Mouse (Mus musculus) hindlimb bud, embryonic 11.5 days (tissue): ENCODE data around the gene Cavin3.
"Not testable (repeated sequence)": the region's sequence is repeated elsewhere in the genome, so short reads cannot be mapped to it uniquely, and the experiment has no call there.

Experiments
- DNase-seq: peaks from one replicate; pipeline ENCODE4 v3.0.0-alpha.2; 2012; ENCODE audit warnings: low read depth, low spot score; ENCODE audit errors: extremely low spot score

Cavin3 gene

GRCm38 (mm10) chr7:105480561-105481504 is 1.3 kb downstream of the Cavin3 start:
- DNase-seq: no peak

- no peak for DNase-seq
These were observed 2.0 kb downstream of the Cavin3 start for GRCm38 (mm10) chr7:105480081-105480480.

DNA sequence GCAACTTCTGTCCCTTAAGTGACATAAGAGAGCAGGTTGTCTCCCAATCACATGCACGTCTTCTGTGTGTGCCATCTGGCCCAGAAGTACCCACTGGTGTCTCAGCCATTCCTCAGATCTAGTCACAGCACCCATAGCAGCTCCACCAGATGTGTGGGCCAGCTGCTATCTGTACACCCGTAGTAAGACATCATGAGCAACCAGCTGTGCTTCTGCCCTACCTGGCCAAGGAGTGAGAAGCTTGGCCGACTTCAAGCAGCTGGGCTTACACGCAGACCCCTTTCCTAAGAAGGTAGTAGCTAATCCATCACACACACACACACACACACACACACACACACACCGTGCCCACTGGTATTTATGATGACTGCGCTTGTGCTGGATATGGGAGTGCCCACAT is 2.9 kb downstream of the Cavin3 start:
- no peak for DNase-seq

GRCm38 (mm10) chr7:105478344-105478743 is 3.8 kb downstream of the Cavin3 start:
- no peak for DNase-seq

DNA sequence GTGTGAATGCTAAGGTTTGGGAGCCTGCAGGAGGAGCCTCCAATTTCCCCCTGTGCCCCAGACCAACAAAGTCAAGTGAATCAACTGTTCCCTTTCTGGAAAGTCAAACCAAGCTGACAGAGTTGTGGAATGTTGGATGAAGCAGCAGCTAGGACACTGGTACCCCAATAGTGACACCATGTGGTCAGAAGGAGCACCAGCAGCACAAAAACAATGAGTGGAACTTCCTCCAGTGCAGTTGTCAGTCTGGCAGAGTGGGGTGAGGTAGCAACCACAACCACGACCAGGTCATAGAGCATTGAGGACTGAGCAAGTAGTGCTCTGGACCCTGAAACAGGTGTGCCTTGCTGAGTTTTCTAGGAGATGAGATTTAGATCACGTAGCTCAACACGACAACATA is 4.3 kb downstream of the Cavin3 start:
- no peak for DNase-seq

DNA sequence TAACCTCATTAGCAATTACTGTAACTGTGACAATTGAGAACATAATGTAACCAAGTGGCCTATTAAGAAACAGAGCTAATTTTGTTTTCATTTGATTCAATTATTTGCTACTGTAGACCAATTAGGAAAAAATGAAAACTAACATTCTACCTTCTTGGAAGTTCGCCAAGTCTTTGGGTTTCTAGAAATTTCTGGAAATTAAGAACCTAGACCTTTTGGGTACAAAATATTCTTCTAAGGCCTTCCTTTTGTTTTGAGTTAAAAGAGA is 4.7 kb downstream of the Cavin3 start:
- no peak for DNase-seq

- no peak for DNase-seq
These were observed 5.2 kb downstream of the Cavin3 start for GRCm38 (mm10) chr7:105476683-105477432.

DNA sequence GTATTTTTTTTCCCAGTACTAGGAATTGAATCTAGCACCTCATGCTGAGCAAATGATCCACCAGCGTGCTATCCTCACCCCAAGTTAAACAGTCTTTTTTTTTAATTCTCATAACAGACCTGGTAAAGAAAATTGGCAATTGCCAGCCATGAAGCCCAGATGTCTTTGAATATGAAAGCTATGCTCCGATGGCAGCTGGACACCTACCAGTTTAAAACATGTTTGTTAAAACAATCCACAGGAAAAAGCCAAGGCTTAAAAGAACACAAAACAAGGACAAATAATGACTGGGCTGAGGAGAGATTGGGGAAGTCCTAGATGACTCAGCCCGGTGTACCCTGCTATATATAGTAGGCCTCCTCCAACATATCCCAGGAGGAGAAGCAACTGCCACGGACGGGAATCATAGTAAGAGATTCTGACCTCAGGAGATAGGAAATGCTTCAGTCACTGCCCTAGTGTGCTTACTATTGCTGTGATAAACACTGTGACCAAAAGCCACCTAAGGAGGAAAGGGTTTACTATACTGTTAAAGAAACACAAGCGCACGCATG is 6.6 kb downstream of the Cavin3 start:
- DNase-seq: no peak

DNA sequence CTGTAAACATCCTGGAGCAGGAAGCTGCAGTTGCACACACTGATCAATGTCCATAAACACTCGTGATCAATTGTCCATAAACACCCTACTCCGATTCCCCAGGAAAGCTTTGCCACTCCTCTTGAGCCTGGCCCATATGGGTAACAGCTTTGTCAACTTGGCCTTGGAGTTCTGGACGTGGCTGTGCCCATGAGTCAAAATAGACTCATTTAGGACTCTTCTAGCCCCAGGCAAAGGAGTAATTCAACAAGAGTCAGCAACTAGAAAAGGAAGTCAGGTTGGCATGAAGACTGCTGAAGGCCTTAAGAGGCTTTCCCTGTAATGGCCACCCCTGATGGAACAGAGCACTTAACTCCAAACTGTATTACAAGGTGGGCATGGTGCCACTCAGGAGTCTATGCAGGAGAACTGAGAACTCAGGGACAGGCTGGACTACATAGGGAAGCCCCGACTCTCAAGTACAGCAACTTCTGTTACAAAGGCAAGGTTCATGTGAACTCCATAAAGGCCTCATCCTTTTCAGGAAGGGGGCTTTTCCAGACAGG is 7.3 kb downstream of the Cavin3 start:
- DNase-seq: no peak

DNA sequence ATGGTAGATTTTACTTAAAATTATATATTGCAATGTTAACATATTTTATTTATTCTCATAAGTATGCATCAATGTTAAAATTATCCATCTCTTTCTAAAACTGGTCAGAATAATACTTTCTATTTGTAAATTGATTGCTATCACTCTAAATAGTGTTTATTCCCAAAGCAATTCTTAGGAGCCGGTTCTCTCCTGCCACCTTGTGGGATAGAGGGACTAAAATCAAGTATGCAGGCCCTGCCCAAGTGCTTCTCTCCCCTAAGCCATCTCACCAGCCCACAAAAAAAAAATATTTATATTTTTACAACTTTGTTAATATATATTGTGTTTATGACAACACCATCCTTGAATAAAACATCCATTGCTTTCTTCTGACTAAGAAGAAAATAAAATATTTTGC is 9.5 kb downstream of the Cavin3 start:
- no peak for DNase-seq

DNA sequence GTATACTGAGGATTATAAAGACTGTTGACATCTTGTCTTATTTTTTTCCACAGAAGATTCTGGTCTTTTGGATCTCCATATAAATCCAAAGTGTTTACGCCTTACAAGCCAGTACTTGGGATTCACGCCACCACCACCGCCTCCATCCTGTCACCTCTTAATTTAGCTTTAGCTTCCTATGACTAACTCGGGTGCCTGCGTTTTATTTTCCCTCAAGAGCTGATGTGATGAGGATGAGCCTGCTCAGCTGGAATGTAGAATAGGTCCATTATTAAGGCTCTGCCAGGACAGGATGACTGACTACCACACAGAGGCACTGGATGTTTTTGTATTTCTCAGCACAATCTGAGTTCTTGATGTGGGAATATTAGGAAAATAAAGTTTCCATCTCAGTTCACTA is 16.6 kb downstream of the Cavin3 start:
- DNase-seq: not testable (repeated sequence)

DNA sequence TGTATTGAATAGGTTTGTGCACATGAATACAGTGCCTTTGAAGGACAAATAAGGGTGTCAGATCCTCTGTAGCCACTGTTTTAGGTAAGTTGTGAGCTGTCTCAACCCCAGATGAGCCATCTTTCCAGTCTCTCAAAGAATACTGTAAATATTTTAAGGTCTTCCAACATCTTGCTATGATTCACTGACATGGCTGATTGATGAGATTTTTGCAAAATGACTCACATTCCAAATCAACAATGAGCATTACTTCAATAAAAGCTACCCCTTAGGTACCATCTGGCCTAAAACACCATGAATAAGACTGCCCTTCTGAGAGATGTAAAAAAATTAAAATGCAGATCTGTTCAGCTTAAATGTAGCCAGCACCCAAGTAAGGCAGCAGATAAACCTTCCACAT is 23.6 kb downstream of the Cavin3 start:
- DNase-seq: no peak

DNA sequence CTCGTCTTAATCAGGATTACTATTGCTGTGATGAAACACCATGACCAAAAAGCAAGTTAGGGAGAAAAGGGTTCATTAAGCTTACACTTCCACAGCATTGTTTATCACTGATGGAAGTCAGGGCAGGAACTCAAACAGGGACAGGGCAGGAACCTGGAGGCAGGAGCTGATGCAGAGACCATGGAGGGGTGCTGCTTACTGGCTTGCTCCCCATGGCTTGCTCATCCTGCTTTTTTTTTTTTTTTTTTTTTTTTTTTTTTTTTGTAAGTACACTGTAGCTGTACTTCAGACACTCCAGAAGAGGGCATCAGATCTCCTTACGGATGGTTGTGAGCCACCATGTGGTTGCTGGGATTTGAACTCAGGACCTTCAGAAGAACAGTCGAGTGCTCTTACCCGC is 28.8 kb downstream of the Cavin3 start:
- not testable (repeated sequence) for DNase-seq

DNA sequence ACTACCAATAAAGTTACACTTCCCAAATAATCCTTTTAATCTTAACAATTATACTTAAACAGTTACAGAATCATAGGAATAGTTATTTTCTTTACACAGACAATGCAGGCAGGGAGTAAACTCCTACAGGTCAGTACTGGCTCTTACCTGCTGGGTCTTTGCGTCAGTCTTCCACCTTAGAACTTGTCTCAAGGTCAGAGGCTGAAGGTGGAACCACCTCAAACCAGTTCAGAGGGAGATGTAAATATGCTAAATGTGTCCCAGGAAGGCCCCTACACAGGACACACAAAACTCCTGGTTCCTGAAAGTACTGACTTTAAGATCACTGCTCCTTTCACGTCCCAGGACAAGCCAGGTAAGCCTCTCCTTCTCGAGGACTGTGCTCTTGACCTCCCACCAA is 37.0 kb downstream of the Cavin3 start:
- DNase-seq: no peak

- no peak for DNase-seq
These were observed 40.7 kb downstream of the Cavin3 start for GRCm38 (mm10) chr7:105441426-105441825.

- DNase-seq: no peak
These were observed 43.9 kb downstream of the Cavin3 start for GRCm38 (mm10) chr7:105437979-105438772.

DNA sequence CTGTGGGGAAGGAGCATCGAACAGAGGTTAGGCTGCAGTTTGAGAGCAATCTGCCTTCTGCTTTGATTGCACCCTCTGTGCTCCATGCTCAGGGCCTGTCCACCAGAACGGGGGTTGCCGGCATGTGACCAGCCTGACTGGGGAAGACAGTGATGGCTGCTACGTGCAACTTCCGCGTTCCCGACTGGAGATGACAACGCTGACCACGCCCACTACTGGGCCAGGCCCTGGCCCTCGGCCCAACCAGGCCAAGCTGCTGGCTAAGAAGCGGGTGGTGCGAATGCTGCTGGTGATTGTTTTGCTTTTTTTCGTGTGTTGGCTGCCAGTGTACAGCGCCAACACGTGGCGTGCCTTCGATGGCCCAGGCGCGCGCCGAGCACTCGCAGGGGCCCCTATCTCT is 47.3 kb downstream of the Cavin3 start:
- no peak for DNase-seq

- no peak for DNase-seq
These were observed 48.2 kb downstream of the Cavin3 start for GRCm38 (mm10) chr7:105433859-105434258.

DNA sequence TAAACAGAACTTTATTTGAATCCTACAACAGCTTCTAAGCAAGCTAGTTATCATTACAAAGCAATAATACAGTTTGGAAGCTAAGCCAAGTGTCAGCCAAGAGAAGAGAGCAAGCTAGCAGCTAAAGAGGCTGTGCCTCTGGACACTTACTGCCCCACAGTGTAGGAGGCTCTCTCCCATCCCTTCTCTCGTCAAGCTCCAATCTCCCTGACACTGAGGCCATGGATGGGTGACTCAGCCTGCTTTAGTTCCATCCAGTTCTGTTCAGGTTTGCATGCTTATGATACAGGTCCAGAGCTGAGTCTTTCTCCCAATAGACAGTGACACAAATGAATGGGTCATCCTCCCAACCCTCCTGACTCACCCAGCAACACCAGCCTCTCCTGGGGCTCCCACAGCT is 50.0 kb downstream of the Cavin3 start:
- no peak for DNase-seq
